Mouse (Mus musculus): ENCODE results near the gene Wdr46. TPM values are rescaled to one million over a fixed set of nuclear protein-coding genes. Genes with fewer than 3 reads are reported as not detected.

Gene Wdr46
- total and polyA plus RNA-seq, 2 experiments from 2014 or later = 18.9 to 23.2 TPM

GRCm38 (mm10) chr17:33930280-33931158 is 9.9 kb upstream of the Wdr46 start:
- Histone ChIP-seq H3K4me2 (ENCODE audit: low read depth) (peak overlapping the region; percentile 87), H3K9me3 (ENCODE audit: low read length) (no peaks in the 10 kb centered on the region), H3K4me3 (ENCODE audit: low read depth, low read length) (peak overlapping the region; percentile 66), H3K36me3 (ENCODE audit: insufficient read depth) (peaks cover 19% of the 10 kb centered on the region; the same call in 1 of the 2 replicates), H3K27ac (ENCODE audit: low read depth, low read length) (peak overlapping the region; percentile 88), H3K27me3 (ENCODE audit: insufficient read depth, low read length) (no peaks in the 10 kb centered on the region), H3K9ac (peak overlapping the region; percentile 65), H3K4me1 (ENCODE audit: insufficient read depth) (peaks cover 3% of the 10 kb centered on the region; the same call in 1 of the 2 replicates)
- no peak for ATAC-seq
- DNase-seq = peak; percentile 43
- peak; percentile 9; the same call in 1 of the 2 replicates for TF ChIP-seq CTCF (IDR thresholded peaks at IDR 0.05; ENCODE audit: low read depth)
- WGBS = under 1% methylated on average over 44 of the region's 45 CpGs

- Histone ChIP-seq H3K4me1 (ENCODE audit: insufficient read depth) (peaks cover 3% of the 10 kb centered on the region; the same call in 1 of the 2 replicates), H3K4me2 (ENCODE audit: low read depth) (peak overlapping the region; percentile 87), H3K27ac (ENCODE audit: low read depth, low read length) (no peak overlapping the region), H3K27me3 (ENCODE audit: insufficient read depth, low read length) (no peaks in the 10 kb centered on the region), H3K36me3 (ENCODE audit: insufficient read depth) (peaks cover 20% of the 10 kb centered on the region; the same call in 1 of the 2 replicates), H3K9ac (peak overlapping the region; percentile 65; the same call in 1 of the 2 replicates), H3K9me3 (ENCODE audit: low read length) (no peaks in the 10 kb centered on the region), H3K4me3 (ENCODE audit: low read depth, low read length) (peak overlapping the region; percentile 66)
- ATAC-seq (no peak), DNase-seq (no peak)
- no peak for TF ChIP-seq CTCF (IDR thresholded peaks at IDR 0.05; ENCODE audit: low read depth)
- 41% methylated on average over 18 of the region's 18 CpGs for WGBS
Measured at GRCm38 (mm10) chr17:33931159-33931866, 9.1 kb upstream of the Wdr46 start.

- ATAC-seq (no peak), DNase-seq (no peak)
- no peak overlapping the region for H3K4me3 ChIP-seq (ENCODE audit: low read depth, low read length)
- peaks cover 25% of the 10 kb centered on the region for H3K36me3 ChIP-seq (ENCODE audit: insufficient read depth)
- H3K9me3 ChIP-seq (ENCODE audit: low read length) = no peaks in the 10 kb centered on the region
- H3K9ac ChIP-seq = no peak overlapping the region
- no peaks in the 10 kb centered on the region for H3K27me3 ChIP-seq (ENCODE audit: insufficient read depth, low read length)
- 94% methylated on average over 11 of the region's 11 CpGs for WGBS
- H3K4me2 ChIP-seq (ENCODE audit: low read depth) = no peak overlapping the region
- H3K4me1 ChIP-seq (ENCODE audit: insufficient read depth) = peaks cover 3% of the 10 kb centered on the region; the same call in 1 of the 2 replicates
- H3K27ac ChIP-seq (ENCODE audit: low read depth, low read length) = no peak overlapping the region
- no peak for TF ChIP-seq CTCF (IDR thresholded peaks at IDR 0.05; ENCODE audit: low read depth)
Measured at GRCm38 (mm10) chr17:33931947-33932346, 8.5 kb upstream of the Wdr46 start.

- Histone ChIP-seq H3K36me3 (ENCODE audit: insufficient read depth) (peaks cover 30% of the 10 kb centered on the region), H3K4me2 (ENCODE audit: low read depth) (no peak overlapping the region), H3K27me3 (ENCODE audit: insufficient read depth, low read length) (no peaks in the 10 kb centered on the region), H3K27ac (ENCODE audit: low read depth, low read length) (no peak overlapping the region), H3K9me3 (ENCODE audit: low read length) (no peaks in the 10 kb centered on the region), H3K4me1 (ENCODE audit: insufficient read depth) (peaks cover 3% of the 10 kb centered on the region; the same call in 1 of the 2 replicates), H3K9ac (no peak overlapping the region), H3K4me3 (ENCODE audit: low read depth, low read length) (no peak overlapping the region)
- WGBS = 91% methylated on average over 13 of the region's 14 CpGs
- no peak for TF ChIP-seq CTCF (IDR thresholded peaks at IDR 0.05; ENCODE audit: low read depth)
- no peak for ATAC-seq
- no peak for DNase-seq
Measured at GRCm38 (mm10) chr17:33932448-33932847, 8.0 kb upstream of the Wdr46 start.

DNA sequence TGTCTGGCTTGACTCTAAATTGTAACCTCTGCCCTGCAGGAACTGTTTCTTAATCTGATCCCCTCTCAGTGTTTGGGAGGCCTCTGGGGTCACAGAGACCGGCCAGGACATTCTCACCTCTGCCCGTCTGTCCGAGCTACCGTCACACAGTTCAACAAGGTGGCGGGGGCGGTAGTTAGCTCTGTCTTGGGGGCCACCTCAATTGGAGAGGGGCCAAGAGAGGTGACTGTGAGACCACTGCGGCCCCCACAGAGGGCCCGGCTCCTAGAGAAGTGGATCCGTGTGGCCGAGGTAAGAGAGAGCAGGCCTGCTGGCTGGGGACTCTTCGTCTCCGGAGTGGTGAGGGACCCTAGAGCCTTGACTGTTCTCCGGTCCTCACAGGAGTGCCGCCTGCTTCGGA is 7.5 kb upstream of the Wdr46 start:
- WGBS = 95% methylated on average over 15 of the region's 15 CpGs
- no peak overlapping the region for H3K27ac ChIP-seq (ENCODE audit: low read depth, low read length)
- no peak overlapping the region for H3K9ac ChIP-seq
- peaks cover 3% of the 10 kb centered on the region; the same call in 1 of the 2 replicates for H3K4me1 ChIP-seq (ENCODE audit: insufficient read depth)
- H3K9me3 ChIP-seq (ENCODE audit: low read length) = no peaks in the 10 kb centered on the region
- no peak overlapping the region for H3K4me3 ChIP-seq (ENCODE audit: low read depth, low read length)
- no peak for DNase-seq
- TF ChIP-seq CTCF (IDR thresholded peaks at IDR 0.05; ENCODE audit: low read depth) = no peak
- peaks cover 27% of the 10 kb centered on the region for H3K36me3 ChIP-seq (ENCODE audit: insufficient read depth)
- no peaks in the 10 kb centered on the region for H3K27me3 ChIP-seq (ENCODE audit: insufficient read depth, low read length)
- no peak overlapping the region for H3K4me2 ChIP-seq (ENCODE audit: low read depth)
- ATAC-seq = no peak

DNA sequence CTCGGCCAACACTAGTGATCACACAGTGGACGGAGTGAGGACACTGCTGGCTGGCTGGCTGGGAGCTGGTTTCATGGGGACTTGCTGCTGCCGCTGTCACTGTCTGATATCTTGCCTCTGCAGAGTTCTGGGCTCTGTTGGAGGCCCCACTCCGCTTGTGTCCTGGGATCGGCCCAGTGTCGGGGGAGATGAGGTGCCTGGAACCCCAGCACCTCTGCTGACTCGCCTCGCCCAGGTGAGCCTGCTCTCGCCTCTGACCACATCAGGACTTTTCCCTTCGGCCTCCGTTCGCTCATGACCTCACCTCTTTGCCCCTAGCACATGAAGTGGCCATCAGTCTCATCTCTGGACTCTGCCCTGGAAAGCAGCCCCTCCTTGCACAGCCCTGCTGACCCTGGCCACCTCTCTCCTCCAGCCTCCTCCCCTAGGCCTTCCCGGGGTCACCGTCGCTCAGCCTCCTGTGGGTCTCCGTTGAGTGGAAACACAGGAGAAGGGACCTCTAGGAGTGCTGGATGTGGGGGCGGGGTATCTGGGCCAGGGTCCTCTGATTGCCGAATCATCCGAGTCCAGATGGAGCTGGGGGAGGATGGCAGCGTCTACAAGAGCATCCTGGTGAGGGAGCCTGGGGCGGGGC is 4.9 kb upstream of the Wdr46 start:
- WGBS = 91% methylated on average over 21 of the region's 21 CpGs
- Histone ChIP-seq H3K4me3 (ENCODE audit: low read depth, low read length) (no peak overlapping the region), H3K9ac (no peak overlapping the region), H3K4me2 (ENCODE audit: low read depth) (no peak overlapping the region), H3K27me3 (ENCODE audit: insufficient read depth, low read length) (no peaks in the 10 kb centered on the region), H3K27ac (ENCODE audit: low read depth, low read length) (no peak overlapping the region), H3K4me1 (ENCODE audit: insufficient read depth) (peaks cover 6% of the 10 kb centered on the region; the same call in 1 of the 2 replicates), H3K36me3 (ENCODE audit: insufficient read depth) (peaks cover 27% of the 10 kb centered on the region), H3K9me3 (ENCODE audit: low read length) (no peaks in the 10 kb centered on the region)
- ATAC-seq = no peak
- no peak for DNase-seq
- TF ChIP-seq CTCF (IDR thresholded peaks at IDR 0.05; ENCODE audit: low read depth) = no peak
